Mouse (Mus musculus): ENCODE measurements around the gene Lrrc75b. TPM values are rescaled to one million over a fixed set of nuclear protein-coding genes. Genes with fewer than 3 reads are reported as not detected.
A peak's percentile ranks its signal among the peaks of the same experiment; 100 is the strongest.

Gene Lrrc75b
- polyA plus RNA-seq (2012; rRNA removed): 1.8 and 1.9 TPM in 2 replicates

DNA sequence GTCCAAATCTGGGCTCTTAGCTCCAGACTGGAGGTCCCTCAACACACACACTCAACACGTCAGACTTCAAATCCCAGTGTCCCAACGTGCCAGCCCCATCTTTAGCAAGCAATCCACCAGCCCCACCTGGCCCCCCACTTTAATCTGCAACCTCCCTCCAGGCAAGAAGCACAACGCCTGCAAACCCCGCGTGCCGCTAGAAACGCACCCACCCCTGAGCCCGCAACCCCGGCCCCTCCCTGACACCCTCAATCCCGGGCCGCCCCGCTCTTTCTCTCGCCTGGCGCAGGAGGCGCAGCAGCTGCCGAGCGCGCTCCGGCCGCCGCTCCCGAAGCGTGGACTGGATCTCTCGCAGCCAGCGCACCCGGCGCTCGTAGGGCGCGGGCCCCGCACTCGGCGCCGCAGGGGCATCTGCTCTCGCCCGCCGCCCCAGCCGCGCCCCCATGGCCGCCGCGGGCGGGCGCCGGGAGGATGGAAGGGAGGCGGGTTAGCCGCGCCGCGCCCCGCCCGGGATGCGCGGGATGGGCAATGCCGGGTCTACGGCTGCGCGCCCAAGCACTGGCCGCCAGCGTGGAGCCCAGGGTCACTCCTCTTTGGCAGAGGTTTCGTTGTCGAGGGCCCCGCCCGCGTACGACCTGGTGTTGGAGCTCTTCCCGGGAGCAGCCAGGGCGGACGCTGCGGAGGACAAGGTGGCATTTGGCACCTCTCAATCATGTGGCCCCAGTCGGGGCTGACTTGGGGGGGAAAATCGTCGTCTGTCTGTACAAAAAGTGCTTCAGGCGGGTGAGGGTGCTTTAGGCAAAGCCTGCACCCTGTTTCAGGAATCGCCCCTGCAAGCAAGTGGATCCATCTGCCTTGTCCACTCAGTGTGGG is at the start of gene Lrrc75b:
TSS of gene Lrrc75b (minus strand) at position 655 of the 873 bp plus-strand sequence.
- H3K27ac ChIP-seq (ENCODE audit: insufficient read depth, low read depth, low read length): no peak within 1 kb of the TSS
- TF ChIP-seq CTCF (IDR thresholded peaks at IDR 0.05; ENCODE audit: extremely low read depth, insufficient read length, insufficient replicate concordance, low read depth, low read length): no peak
- 1% methylated on average over 72 of the region's 75 CpGs for WGBS
- H3K27me3 ChIP-seq (ENCODE audit: control insufficient read depth, insufficient read depth, low read length): peaks cover 20% of the 10 kb centered on the region
- peak within 1 kb of the TSS; percentile 58 for H3K4me3 ChIP-seq (ENCODE audit: low read depth, low read length)
- no peaks in the 10 kb centered on the region for H3K36me3 ChIP-seq (ENCODE audit: control insufficient read depth, insufficient read depth, low read length)
- H3K4me1 ChIP-seq (ENCODE audit: control insufficient read depth, insufficient read depth, insufficient read length, low read length): peaks cover 9% of the 10 kb centered on the region

DNA sequence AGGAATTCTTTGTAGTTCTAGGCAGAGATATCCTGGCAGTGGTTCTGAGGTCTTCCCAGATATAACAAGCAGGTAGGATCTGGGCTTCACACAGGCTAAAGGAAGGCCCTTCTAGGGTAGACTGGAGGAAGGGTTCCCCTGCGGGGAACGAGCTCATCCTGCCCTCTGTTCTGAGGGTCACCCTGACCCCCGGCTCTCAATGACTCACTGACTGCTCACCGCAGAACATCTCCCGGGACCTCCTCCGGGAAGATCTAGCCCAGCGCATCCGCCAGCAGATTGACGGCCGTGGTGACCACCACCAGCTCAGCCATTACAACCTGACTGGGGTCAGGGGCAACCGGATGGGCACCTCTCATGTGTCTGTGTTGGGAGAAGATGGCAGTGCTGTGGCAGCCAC is 48.8 kb upstream of the Lrrc75b start:
- H3K4me1 ChIP-seq (ENCODE audit: control insufficient read depth, insufficient read depth, insufficient read length, low read length): peaks cover 5% of the 10 kb centered on the region; the same call in 1 of the 2 replicates
- no peaks in the 10 kb centered on the region for H3K36me3 ChIP-seq (ENCODE audit: control insufficient read depth, insufficient read depth, low read length)
- H3K27me3 ChIP-seq (ENCODE audit: control insufficient read depth, insufficient read depth, low read length): no peaks in the 10 kb centered on the region
- no peak overlapping the region for H3K27ac ChIP-seq (ENCODE audit: insufficient read depth, low read depth, low read length)
- WGBS: 90% methylated on average over 11 of the region's 11 CpGs
- H3K4me3 ChIP-seq (ENCODE audit: low read depth, low read length): no peak overlapping the region
- TF ChIP-seq CTCF (IDR thresholded peaks at IDR 0.05; ENCODE audit: extremely low read depth, insufficient read length, insufficient replicate concordance, low read depth, low read length) (no peak), POLR2A (IDR thresholded peaks at IDR 0.05; ENCODE audit: low read depth, low read length) (no peak)

DNA sequence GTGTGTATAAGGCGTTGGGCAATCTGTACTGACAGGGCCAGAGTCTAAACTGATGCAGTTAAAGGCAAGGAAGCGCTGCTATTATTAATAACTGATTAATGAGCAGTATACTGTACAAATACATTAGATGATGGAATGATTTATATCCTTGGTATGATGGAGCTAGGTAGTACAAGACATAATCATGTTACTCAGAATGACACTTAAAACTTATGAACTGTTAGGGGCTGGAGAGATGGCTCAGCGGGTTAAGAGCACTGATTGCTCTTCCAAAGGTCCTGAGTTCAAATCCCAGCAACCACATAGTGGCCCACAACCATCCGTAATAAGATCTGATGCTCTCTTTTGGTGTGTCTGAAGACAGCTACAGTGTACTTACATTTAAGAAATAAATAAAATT is 47.1 kb upstream of the Lrrc75b start:
- H3K27ac ChIP-seq (ENCODE audit: insufficient read depth, low read depth, low read length): no peak overlapping the region
- no peak overlapping the region for H3K4me3 ChIP-seq (ENCODE audit: low read depth, low read length)
- H3K4me1 ChIP-seq (ENCODE audit: control insufficient read depth, insufficient read depth, insufficient read length, low read length): peaks cover 5% of the 10 kb centered on the region; the same call in 1 of the 2 replicates
- TF ChIP-seq POLR2A (IDR thresholded peaks at IDR 0.05; ENCODE audit: low read depth, low read length) (no peak), CTCF (IDR thresholded peaks at IDR 0.05; ENCODE audit: extremely low read depth, insufficient read length, insufficient replicate concordance, low read depth, low read length) (no peak)
- no peaks in the 10 kb centered on the region for H3K36me3 ChIP-seq (ENCODE audit: control insufficient read depth, insufficient read depth, low read length)
- no peaks in the 10 kb centered on the region for H3K27me3 ChIP-seq (ENCODE audit: control insufficient read depth, insufficient read depth, low read length)
- WGBS: 77% methylated on average over 4 of the region's 4 CpGs

DNA sequence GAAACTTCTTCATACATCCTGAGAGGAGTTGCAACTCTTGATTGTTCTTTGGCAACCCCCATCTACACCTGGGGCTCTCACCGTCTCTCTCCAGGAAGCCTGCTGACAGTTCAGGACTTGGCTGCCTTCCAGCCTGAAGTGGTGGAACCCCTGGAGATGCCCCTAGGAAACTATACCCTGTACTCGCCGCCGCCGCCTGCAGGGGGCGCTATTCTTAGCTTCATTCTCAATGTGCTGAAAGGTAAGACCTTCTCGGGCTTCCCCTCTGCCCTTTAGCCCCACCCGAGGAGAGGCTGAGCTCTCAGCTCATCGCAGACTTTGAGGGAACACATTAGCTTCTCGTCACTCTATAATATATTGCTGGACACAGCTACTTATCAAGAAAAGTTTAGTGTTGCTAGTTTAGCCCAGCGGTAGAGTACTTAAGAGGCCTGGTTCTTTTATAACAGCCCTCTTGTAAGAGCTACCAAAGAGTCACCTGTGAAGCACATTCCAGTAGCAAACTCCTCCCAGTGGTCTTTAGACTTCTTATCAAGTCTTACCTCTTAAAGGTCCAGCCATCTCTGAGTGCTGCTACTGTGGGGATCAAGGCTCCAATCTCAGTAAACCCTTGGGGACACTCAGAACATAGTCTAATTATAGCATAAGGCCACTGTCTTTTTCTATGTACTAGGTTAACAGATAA is 45.2 kb upstream of the Lrrc75b start:
- Histone ChIP-seq H3K27me3 (ENCODE audit: control insufficient read depth, insufficient read depth, low read length) (no peaks in the 10 kb centered on the region), H3K27ac (ENCODE audit: insufficient read depth, low read depth, low read length) (no peak overlapping the region), H3K4me1 (ENCODE audit: control insufficient read depth, insufficient read depth, insufficient read length, low read length) (peaks cover 3% of the 10 kb centered on the region; the same call in 1 of the 2 replicates), H3K4me3 (ENCODE audit: low read depth, low read length) (no peak overlapping the region), H3K36me3 (ENCODE audit: control insufficient read depth, insufficient read depth, low read length) (no peaks in the 10 kb centered on the region)
- WGBS: 31% methylated on average over 11 of the region's 11 CpGs
- no peak for TF ChIP-seq POLR2A (IDR thresholded peaks at IDR 0.05; ENCODE audit: low read depth, low read length)
- TF ChIP-seq CTCF (IDR thresholded peaks at IDR 0.05; ENCODE audit: extremely low read depth, insufficient read length, insufficient replicate concordance, low read depth, low read length): peak; percentile 56; the same call in 1 of the 2 replicates

DNA sequence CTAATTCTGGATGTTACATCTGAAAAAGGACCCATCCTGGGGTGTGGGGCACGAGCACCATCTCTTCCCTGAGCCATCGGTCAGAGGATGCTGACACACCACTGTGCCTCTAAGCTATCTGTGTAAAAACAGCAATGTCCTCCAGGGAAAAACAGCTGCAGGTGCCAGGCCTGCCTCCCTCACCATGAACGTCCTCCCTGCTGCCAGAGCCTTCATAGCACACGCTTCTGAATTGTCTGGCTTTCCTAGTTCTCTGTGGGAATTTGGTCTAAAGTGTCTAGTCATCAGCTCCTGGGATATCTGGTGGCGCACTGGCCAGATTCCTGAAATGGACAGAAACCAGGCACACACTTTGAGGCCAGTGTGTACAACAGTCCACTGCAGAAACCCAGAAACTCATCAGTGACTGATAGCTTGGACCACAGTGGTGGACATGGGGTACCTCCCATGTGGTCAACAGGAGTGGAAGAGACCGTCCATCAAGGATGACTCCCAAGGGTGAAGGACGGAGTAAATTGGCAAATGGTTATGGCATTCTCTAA is 40.1 kb upstream of the Lrrc75b start:
- Histone ChIP-seq H3K4me3 (ENCODE audit: low read depth, low read length) (no peak overlapping the region), H3K36me3 (ENCODE audit: control insufficient read depth, insufficient read depth, low read length) (no peaks in the 10 kb centered on the region), H3K4me1 (ENCODE audit: control insufficient read depth, insufficient read depth, insufficient read length, low read length) (peaks cover 5% of the 10 kb centered on the region; the same call in 1 of the 2 replicates), H3K27ac (ENCODE audit: insufficient read depth, low read depth, low read length) (no peak overlapping the region), H3K27me3 (ENCODE audit: control insufficient read depth, insufficient read depth, low read length) (no peaks in the 10 kb centered on the region)
- TF ChIP-seq CTCF (IDR thresholded peaks at IDR 0.05; ENCODE audit: extremely low read depth, insufficient read length, insufficient replicate concordance, low read depth, low read length): no peak
- TF ChIP-seq POLR2A (IDR thresholded peaks at IDR 0.05; ENCODE audit: low read depth, low read length): no peak
- 86% methylated on average over 7 of the region's 7 CpGs for WGBS

DNA sequence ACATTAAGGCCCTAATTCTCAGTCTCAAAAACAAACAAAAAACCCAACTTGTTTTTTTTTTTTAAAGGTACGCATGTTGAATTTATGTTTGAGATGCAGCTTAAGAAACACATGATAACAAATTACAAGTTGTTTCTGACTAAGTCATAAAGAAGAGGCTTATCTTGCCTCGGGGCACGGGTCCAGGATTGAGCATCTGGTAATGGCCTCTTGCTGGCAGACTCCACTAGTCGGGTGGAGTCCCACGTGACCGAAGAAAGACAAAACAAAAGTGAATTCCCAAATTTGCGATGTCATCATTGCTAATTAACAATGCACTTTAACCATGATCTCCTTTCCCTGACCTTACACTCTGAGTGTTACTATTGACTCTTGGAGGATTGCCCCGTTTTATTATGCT is 35.9 kb upstream of the Lrrc75b start:
- Histone ChIP-seq H3K36me3 (ENCODE audit: control insufficient read depth, insufficient read depth, low read length) (no peaks in the 10 kb centered on the region), H3K4me3 (ENCODE audit: low read depth, low read length) (no peak overlapping the region), H3K27me3 (ENCODE audit: control insufficient read depth, insufficient read depth, low read length) (no peaks in the 10 kb centered on the region), H3K27ac (ENCODE audit: insufficient read depth, low read depth, low read length) (no peak overlapping the region), H3K4me1 (ENCODE audit: control insufficient read depth, insufficient read depth, insufficient read length, low read length) (peaks cover 11% of the 10 kb centered on the region)
- 17% methylated on average over 8 of the region's 8 CpGs for WGBS
- TF ChIP-seq CTCF (IDR thresholded peaks at IDR 0.05; ENCODE audit: extremely low read depth, insufficient read length, insufficient replicate concordance, low read depth, low read length): no peak
- no peak for TF ChIP-seq POLR2A (IDR thresholded peaks at IDR 0.05; ENCODE audit: low read depth, low read length)

DNA sequence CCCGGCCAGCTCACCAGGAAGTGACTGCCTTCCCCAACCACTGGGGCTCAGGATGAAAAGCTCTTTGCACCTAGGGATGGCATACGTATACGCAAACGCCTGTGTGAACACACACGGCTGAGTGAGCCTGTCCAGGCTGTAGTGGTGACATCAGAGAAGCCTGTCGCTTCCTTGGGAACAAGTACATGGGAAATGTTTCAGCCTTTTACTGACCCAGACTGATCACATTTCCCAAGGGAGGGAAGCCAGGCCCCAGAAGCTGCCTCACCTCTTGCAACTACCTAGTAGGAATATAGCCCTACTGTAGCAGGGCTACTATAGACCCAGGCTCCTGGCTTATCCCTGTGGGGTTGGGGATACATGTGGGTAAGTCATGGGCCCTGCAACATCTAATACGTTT is 32.5 kb upstream of the Lrrc75b start:
- H3K4me1 ChIP-seq (ENCODE audit: control insufficient read depth, insufficient read depth, insufficient read length, low read length): peaks cover 17% of the 10 kb centered on the region
- 67% methylated on average over 7 of the region's 7 CpGs for WGBS
- no peaks in the 10 kb centered on the region for H3K27me3 ChIP-seq (ENCODE audit: control insufficient read depth, insufficient read depth, low read length)
- 0 out of 2 replicates have a peak overlapping the region, but pooled peaks have one; percentile 47 for H3K4me3 ChIP-seq (ENCODE audit: low read depth, low read length)
- peak overlapping the region; percentile 84 for H3K27ac ChIP-seq (ENCODE audit: insufficient read depth, low read depth, low read length)
- TF ChIP-seq POLR2A (IDR thresholded peaks at IDR 0.05; ENCODE audit: low read depth, low read length) (no peak), CTCF (IDR thresholded peaks at IDR 0.05; ENCODE audit: extremely low read depth, insufficient read length, insufficient replicate concordance, low read depth, low read length) (no peak)
- H3K36me3 ChIP-seq (ENCODE audit: control insufficient read depth, insufficient read depth, low read length): no peaks in the 10 kb centered on the region

All from small intestine, adult 2 months (tissue).